Comparison of ENCODE assay signal across 15 mouse cellular contexts in genomic region chr3:38928076-38928686, GRCm38 (mm10). TPM values are rescaled to one million over a fixed set of nuclear protein-coding genes. Genes with fewer than 3 reads are reported as not detected.
DNase-seq lines count a peak whose midpoint lies in the region; ATAC-seq and TF ChIP-seq lines count a peak whose summit lies in the region.
"Had no signal": no experiment of that assay in that cellular context is flagged by ENCODE, and none has a peak within 500 bp of the region (broad histone marks: within the 10 kb centered on the region; RNA-seq: fewer than 3 reads in every experiment).

No protein-coding gene starts in this region.

- no peak for TF ChIP-seq CTCF in stomach, postnatal 0 days (IDR thresholded peaks at IDR 0.05; ENCODE audit: low read depth)

- H3K4me3 ChIP-seq in forebrain, embryonic 15.5 days, result no peak overlapping the region
- no peak overlapping the region for H3K4me3 ChIP-seq in forebrain, embryonic 10.5 days
- no peak overlapping the region for H3K4me3 ChIP-seq in hindbrain, embryonic 16.5 days (ENCODE audit: low read length)
- no peak overlapping the region for H3K4me3 ChIP-seq in hindbrain, embryonic 14.5 days (replicated peaks; ENCODE audit: low read length)
- no peak overlapping the region for H3K4me3 ChIP-seq in stomach, embryonic 14.5 days (ENCODE audit: low read depth, low read length)
- H3K4me3 ChIP-seq in stomach, postnatal 0 days (ENCODE audit: low read depth, low read length), result no peak overlapping the region
- H3K4me3 ChIP-seq: erythroblast, embryonic 14.5 days; liver, embryonic 15.5 days; megakaryocyte, embryonic 14.5 days had no signal

- peaks cover 13% of the 10 kb centered on the region for H3K4me1 ChIP-seq in forebrain, embryonic 15.5 days
- H3K4me1 ChIP-seq in forebrain, embryonic 10.5 days, result no peaks in the 10 kb centered on the region
- no peaks in the 10 kb centered on the region for H3K4me1 ChIP-seq in hindbrain, embryonic 16.5 days (ENCODE audit: control insufficient read depth, insufficient read depth, low read depth, low read length)
- no peaks in the 10 kb centered on the region for H3K4me1 ChIP-seq in hindbrain, embryonic 14.5 days (replicated peaks; ENCODE audit: control insufficient read depth, insufficient read depth, low read length)
- no peaks in the 10 kb centered on the region for H3K4me1 ChIP-seq in stomach, embryonic 14.5 days (ENCODE audit: control insufficient read depth, insufficient read depth, low read length)
- H3K4me1 ChIP-seq in stomach, postnatal 0 days (replicated peaks; ENCODE audit: control insufficient read depth, insufficient read depth), result no peaks in the 10 kb centered on the region
- H3K4me1 ChIP-seq: liver, embryonic 15.5 days; megakaryocyte, embryonic 14.5 days had no signal

- no peaks in the 10 kb centered on the region for H3K36me3 ChIP-seq in forebrain, embryonic 15.5 days
- peaks cover 11% of the 10 kb centered on the region; the same call in 1 of the 2 replicates for H3K36me3 ChIP-seq in forebrain, embryonic 10.5 days (replicated peaks)
- no peaks in the 10 kb centered on the region for H3K36me3 ChIP-seq in hindbrain, embryonic 16.5 days (ENCODE audit: control insufficient read depth, insufficient read depth, low read length)
- H3K36me3 ChIP-seq in hindbrain, embryonic 14.5 days (replicated peaks; ENCODE audit: control insufficient read depth, insufficient read depth), result no peaks in the 10 kb centered on the region
- no peaks in the 10 kb centered on the region for H3K36me3 ChIP-seq in stomach, embryonic 14.5 days (ENCODE audit: control insufficient read depth, insufficient read depth, low read length)
- no peaks in the 10 kb centered on the region for H3K36me3 ChIP-seq in stomach, postnatal 0 days (ENCODE audit: control insufficient read depth, insufficient read depth, low read length)
- H3K36me3 ChIP-seq: liver, embryonic 15.5 days had no signal

- no peak overlapping the region for H3K9ac ChIP-seq in forebrain, embryonic 15.5 days (replicated peaks)
- no peak overlapping the region for H3K9ac ChIP-seq in hindbrain, embryonic 16.5 days (ENCODE audit: low read depth, low read length)
- no peak overlapping the region for H3K9ac ChIP-seq in hindbrain, embryonic 14.5 days
- H3K9ac ChIP-seq in stomach, embryonic 14.5 days (replicated peaks; ENCODE audit: low read depth, low read length), result no peak overlapping the region
- H3K9ac ChIP-seq in stomach, postnatal 0 days (ENCODE audit: low read length), result no peak overlapping the region
- H3K9ac ChIP-seq: liver, embryonic 15.5 days had no signal

- H3K4me2 ChIP-seq in forebrain, embryonic 15.5 days (replicated peaks), result no peak overlapping the region
- no peak overlapping the region for H3K4me2 ChIP-seq in hindbrain, embryonic 16.5 days (ENCODE audit: low read length)
- H3K4me2 ChIP-seq in hindbrain, embryonic 14.5 days (replicated peaks), result no peak overlapping the region
- no peak overlapping the region for H3K4me2 ChIP-seq in stomach, embryonic 14.5 days (replicated peaks; ENCODE audit: low read depth, low read length)
- no peak overlapping the region for H3K4me2 ChIP-seq in stomach, postnatal 0 days (replicated peaks; ENCODE audit: low read depth)
- H3K4me2 ChIP-seq: liver, embryonic 15.5 days had no signal

- TF ChIP-seq EP300 in stomach, postnatal 0 days (optimal IDR thresholded peaks at IDR 0.05), result no peak

- peak overlapping the region; percentile 66 for H3K27ac ChIP-seq in forebrain, embryonic 15.5 days (replicated peaks)
- H3K27ac ChIP-seq in forebrain, embryonic 10.5 days, result no peak overlapping the region
- H3K27ac ChIP-seq in hindbrain, embryonic 16.5 days (ENCODE audit: low read depth, low read length), result peak overlapping the region; percentile 34; the same call in 1 of the 2 replicates
- no peak overlapping the region for H3K27ac ChIP-seq in hindbrain, embryonic 14.5 days
- peak overlapping the region; percentile 34; the same call in 1 of the 2 replicates for H3K27ac ChIP-seq in stomach, embryonic 14.5 days (ENCODE audit: low read length)
- H3K27ac ChIP-seq in stomach, postnatal 0 days (replicated peaks), result no peak overlapping the region
- H3K27ac ChIP-seq: liver, embryonic 15.5 days had no signal

- H3K27me3 ChIP-seq in forebrain, embryonic 15.5 days, result no peaks in the 10 kb centered on the region
- no peaks in the 10 kb centered on the region for H3K27me3 ChIP-seq in forebrain, embryonic 10.5 days (ENCODE audit: poor library complexity, severe bottlenecking)
- H3K27me3 ChIP-seq in hindbrain, embryonic 16.5 days (replicated peaks; ENCODE audit: control insufficient read depth, insufficient read depth, low read length), result no peaks in the 10 kb centered on the region
- H3K27me3 ChIP-seq in hindbrain, embryonic 14.5 days (ENCODE audit: control insufficient read depth, insufficient read depth, low read length), result no peaks in the 10 kb centered on the region
- H3K27me3 ChIP-seq in stomach, embryonic 14.5 days (ENCODE audit: control insufficient read depth, insufficient read depth, low read length), result no peaks in the 10 kb centered on the region
- H3K27me3 ChIP-seq in stomach, postnatal 0 days (ENCODE audit: control insufficient read depth, insufficient read depth, low read length), result no peaks in the 10 kb centered on the region
- H3K27me3 ChIP-seq: liver, embryonic 15.5 days; megakaryocyte, embryonic 14.5 days had no signal

- no peaks in the 10 kb centered on the region for H3K9me3 ChIP-seq in forebrain, embryonic 15.5 days
- no peaks in the 10 kb centered on the region for H3K9me3 ChIP-seq in forebrain, embryonic 10.5 days
- no peaks in the 10 kb centered on the region for H3K9me3 ChIP-seq in hindbrain, embryonic 16.5 days (ENCODE audit: control insufficient read depth, low read length)
- no peaks in the 10 kb centered on the region for H3K9me3 ChIP-seq in hindbrain, embryonic 14.5 days (ENCODE audit: control insufficient read depth, low read length)
- no peaks in the 10 kb centered on the region for H3K9me3 ChIP-seq in stomach, embryonic 14.5 days (ENCODE audit: control insufficient read depth, low read depth, low read length)
- no peaks in the 10 kb centered on the region for H3K9me3 ChIP-seq in stomach, postnatal 0 days (ENCODE audit: control insufficient read depth, low read length)
- H3K9me3 ChIP-seq: liver, embryonic 15.5 days had no signal

- ATAC-seq in forebrain, embryonic 15.5 days (replicated peaks), result no peak
- ATAC-seq in hindbrain, embryonic 16.5 days, result no peak
- no peak for ATAC-seq in hindbrain, embryonic 14.5 days (ENCODE audit: low FRiP score)
- no peak for ATAC-seq in stomach, embryonic 14.5 days (ENCODE audit: insufficient number of reproducible peaks, insufficient read depth, low FRiP score, low read depth)
- ATAC-seq in stomach, postnatal 0 days (ENCODE audit: low FRiP score, low TSS enrichment), result no peak
- no peak for ATAC-seq in megakaryocyte progenitor cell, adult 5-6 weeks (replicated peaks; ENCODE audit: poor library complexity)
- ATAC-seq in CD4-positive, CD25-positive, alpha-beta regulatory T cell, adult 4 months, result no peak

- no peak for DNase-seq in forebrain, embryonic 10.5 days (ENCODE audit: extremely low spot score, low spot score)
- no peak for DNase-seq in hindbrain, embryonic 14.5 days (ENCODE audit: low spot score)
- no peak for DNase-seq in stomach, postnatal 0 days (ENCODE audit: low spot score)
- DNase-seq: kidney, adult 18-20 months; right cerebral cortex, postnatal 4 days; thymus, postnatal 4 days had no signal

- WGBS in forebrain, embryonic 15.5 days, result 53% methylated on average over 4 of the region's 4 CpGs
- 92% methylated on average over 4 of the region's 4 CpGs for WGBS in forebrain, embryonic 10.5 days
- WGBS in hindbrain, embryonic 16.5 days, result 55% methylated on average over 4 of the region's 4 CpGs
- 67% methylated on average over 4 of the region's 4 CpGs for WGBS in hindbrain, embryonic 14.5 days
- 35% methylated on average over 4 of the region's 4 CpGs for WGBS in stomach, embryonic 14.5 days
- 34% methylated on average over 4 of the region's 4 CpGs for WGBS in stomach, postnatal 0 days

RNA-seq across cellular contexts. Expression of gene Fat4, which starts 41.4 kb away (rescaled TPM):
- 11.2 and 11.3 TPM in 2 replicates for polyA plus RNA-seq in forebrain, embryonic 15.5 days (2015; fragmentation: Nextera tagmentation; extraction: Ambion mirVana)
- 6.0 and 7.6 TPM in 2 replicates for polyA plus RNA-seq in forebrain, embryonic 10.5 days (2016; fragmentation: Nextera tagmentation; extraction: Ambion mirVana)
- 6.8 and 7.2 TPM in 2 replicates for polyA plus RNA-seq in hindbrain, embryonic 16.5 days (2015; fragmentation: Nextera tagmentation; extraction: Ambion mirVana)
- polyA plus RNA-seq in hindbrain, embryonic 14.5 days (2014; fragmentation: Nextera tagmentation; extraction: Ambion mirVana), result 15.8 and 18.2 TPM in 2 replicates
- polyA plus RNA-seq in stomach, embryonic 14.5 days (2014; fragmentation: Nextera tagmentation; extraction: Ambion mirVana), result 21.6 and 22.9 TPM in 2 replicates
- polyA plus RNA-seq in stomach, postnatal 0 days (2015; fragmentation: Nextera tagmentation; extraction: Ambion mirVana), result 2.4 and 2.6 TPM in 2 replicates
- 0.02 TPM in 1 of 2 replicates, not detected in the other for total RNA-seq in megakaryocyte progenitor cell, adult 5-6 weeks (2015)
- total RNA-seq in megakaryocyte progenitor cell, adult 5-6 weeks (2017), result not detected in 2 replicates
- not detected for polyA plus RNA-seq in CD4-positive, CD25-positive, alpha-beta regulatory T cell, adult 4 months (2017; shearing (Covaris generic))
- total RNA-seq: MEL had no signal
- polyA plus RNA-seq: erythroblast, embryonic 14.5 days had no signal

Comparison
In these comparisons a context has a peak if more than half of its experiments do, and no peak if none do; other contexts are left out.
1. H3K27ac ChIP-seq: peak in forebrain, embryonic 15.5 days (single experiment), hindbrain, embryonic 16.5 days (single experiment) and stomach, embryonic 14.5 days (single experiment); none in forebrain, embryonic 10.5 days (single experiment), hindbrain, embryonic 14.5 days (single experiment) and stomach, postnatal 0 days (single experiment).